Mouse (Mus musculus) midbrain, embryonic 11.5 days (tissue): Measurements from ENCODE around the gene Sema4c. TPM values are rescaled to one million over a fixed set of nuclear protein-coding genes. Genes with fewer than 3 reads are reported as not detected.

Experiments
- ATAC-seq: fragments of 200-750 bp; cut with Nextera tagmentation; 2 replicates; pipeline ENCODE4 v1.8.0; 2017; ENCODE audit warnings: moderate TSS enrichment, moderate library complexity; ENCODE audit not compliant: low FRiP score
- DNase-seq: peaks from one replicate; pipeline ENCODE4 v3.0.0; 2015; ENCODE audit warnings: low spot score; ENCODE audit errors: missing footprints
- H3K27ac ChIP-seq: fragments of 300-500 bp; sonication (generic); 2 replicates; pipeline ENCODE4 v1.5.1; 2014; ENCODE audit warnings: low read depth, low read length
- H3K27me3 ChIP-seq: fragments of 300-500 bp; sonication (generic); 2 replicates; pipeline ENCODE4 v1.6.1; 2014; ENCODE audit warnings: mild to moderate bottlenecking, low read length, moderate library complexity, mixed read lengths; ENCODE audit not compliant: control insufficient read depth, insufficient read depth
- H3K36me3 ChIP-seq: fragments of 300-500 bp; sonication (generic); 2 replicates; pipeline ENCODE4 v1.6.1; 2014; ENCODE audit warnings: mild to moderate bottlenecking, low read length, moderate library complexity, mixed read lengths; ENCODE audit not compliant: control insufficient read depth, insufficient read depth
- H3K4me1 ChIP-seq: fragments of 300-500 bp; sonication (generic); 2 replicates; pipeline ENCODE4 v1.6.1; 2014; ENCODE audit warnings: low read length; ENCODE audit not compliant: control insufficient read depth, insufficient read depth
- H3K4me2 ChIP-seq: fragments of 300-500 bp; sonication (generic); 2 replicates; pipeline ENCODE4 v1.6.1; 2014; ENCODE audit warnings: mild to moderate bottlenecking, moderate library complexity
- H3K4me3 ChIP-seq: fragments of 300-500 bp; sonication (generic); 2 replicates; pipeline ENCODE4 v1.5.1; 2014; ENCODE audit warnings: low read depth, low read length
- H3K9ac ChIP-seq: fragments of 300-500 bp; sonication (generic); 2 replicates; pipeline ENCODE4 v1.6.1; 2014; ENCODE audit warnings: low read length
- H3K9me3 ChIP-seq: fragments of 300-500 bp; sonication (generic); 2 replicates; pipeline ENCODE4 v1.6.1; 2016; ENCODE audit warnings: low read length; ENCODE audit not compliant: control insufficient read depth
- WGBS: fragments of 180-500 bp; shearing (Covaris S2); extraction: QIAGEN DNeasy Blood & Tissue Kit; methylation state at CpG from one replicate; pipeline ENCODE4 v1.1.7; 2014; 5-methylcytosine and 5-hydroxymethylcytosine counted together
- polyA plus RNA-seq: library from polyadenylated mRNA; unstranded; fragments of >200 nt; fragmentation: Nextera tagmentation; extraction: Ambion mirVana; gene quantifications from 2 replicates; pipeline ENCODE4 v1.2.1, GENCODE M21; 2014

Sema4c gene
- polyA plus RNA-seq, 1 experiment from 2014 or later: 3.1 TPM

- H3K27ac ChIP-seq: no peak overlapping the region
- no peak overlapping the region for H3K9ac ChIP-seq
- H3K9me3 ChIP-seq: no peaks in the 10 kb centered on the region
- 66% methylated on average over 2 of the region's 2 CpGs for WGBS
- peaks cover 3% of the 10 kb centered on the region; the same call in 1 of the 2 replicates for H3K4me1 ChIP-seq
- H3K36me3 ChIP-seq: no peaks in the 10 kb centered on the region
- no peaks in the 10 kb centered on the region for H3K27me3 ChIP-seq
- no peak overlapping the region for H3K4me2 ChIP-seq
- H3K4me3 ChIP-seq: no peak overlapping the region
- DNase-seq (no peak), ATAC-seq (no peak)
These were observed 14.1 kb upstream of the Sema4c start for GRCm38 (mm10) chr1:36572140-36572700.

GRCm38 (mm10) chr1:36571627-36572026 is 13.5 kb upstream of the Sema4c start:
- DNase-seq (no peak), ATAC-seq (no peak)
- peaks cover 4% of the 10 kb centered on the region; the same call in 1 of the 2 replicates for H3K4me1 ChIP-seq
- no peak overlapping the region for H3K9ac ChIP-seq
- no peaks in the 10 kb centered on the region for H3K27me3 ChIP-seq
- 57% methylated on average over 6 of the region's 6 CpGs for WGBS
- no peak overlapping the region for H3K27ac ChIP-seq
- H3K4me3 ChIP-seq: no peak overlapping the region
- no peaks in the 10 kb centered on the region for H3K9me3 ChIP-seq
- no peaks in the 10 kb centered on the region for H3K36me3 ChIP-seq
- no peak overlapping the region for H3K4me2 ChIP-seq

- Histone ChIP-seq H3K4me1 (peaks cover 7% of the 10 kb centered on the region; the same call in 1 of the 2 replicates), H3K4me2 (no peak overlapping the region), H3K9ac (no peak overlapping the region), H3K4me3 (no peak overlapping the region), H3K9me3 (no peaks in the 10 kb centered on the region), H3K27me3 (no peaks in the 10 kb centered on the region), H3K27ac (no peak overlapping the region), H3K36me3 (no peaks in the 10 kb centered on the region)
- no peak for DNase-seq
- no peak for ATAC-seq
- WGBS: 91% methylated on average over 5 of the region's 5 CpGs
These were observed 12.2 kb upstream of the Sema4c start for GRCm38 (mm10) chr1:36570320-36570719.

GRCm38 (mm10) chr1:36569694-36570276 is 11.6 kb upstream of the Sema4c start:
- Histone ChIP-seq H3K27ac (no peak overlapping the region), H3K4me2 (no peak overlapping the region), H3K4me3 (no peak overlapping the region), H3K36me3 (no peaks in the 10 kb centered on the region), H3K27me3 (no peaks in the 10 kb centered on the region), H3K9ac (no peak overlapping the region), H3K4me1 (peaks cover 7% of the 10 kb centered on the region; the same call in 1 of the 2 replicates), H3K9me3 (no peaks in the 10 kb centered on the region)
- DNase-seq (no peak), ATAC-seq (no peak)
- 62% methylated on average over 7 of the region's 7 CpGs for WGBS

- ATAC-seq: no peak
- Histone ChIP-seq H3K27me3 (no peaks in the 10 kb centered on the region), H3K9ac (no peak overlapping the region), H3K36me3 (no peaks in the 10 kb centered on the region), H3K27ac (no peak overlapping the region), H3K4me2 (no peak overlapping the region), H3K9me3 (no peaks in the 10 kb centered on the region), H3K4me3 (no peak overlapping the region), H3K4me1 (peaks cover 7% of the 10 kb centered on the region; the same call in 1 of the 2 replicates)
- 74% methylated on average over 4 of the region's 4 CpGs for WGBS
- no peak for DNase-seq
These were observed 10.6 kb upstream of the Sema4c start for GRCm38 (mm10) chr1:36568776-36569175.

- ATAC-seq (no peak), DNase-seq (no peak)
- no peaks in the 10 kb centered on the region for H3K9me3 ChIP-seq
- no peak overlapping the region for H3K4me2 ChIP-seq
- no peak overlapping the region for H3K9ac ChIP-seq
- H3K36me3 ChIP-seq: no peaks in the 10 kb centered on the region
- H3K4me3 ChIP-seq: no peak overlapping the region
- H3K27ac ChIP-seq: no peak overlapping the region
- peaks cover 7% of the 10 kb centered on the region; the same call in 1 of the 2 replicates for H3K4me1 ChIP-seq
- no peaks in the 10 kb centered on the region for H3K27me3 ChIP-seq
- 40% methylated on average over 21 of the region's 21 CpGs for WGBS
These were observed 9.9 kb upstream of the Sema4c start for GRCm38 (mm10) chr1:36567818-36568603.

GRCm38 (mm10) chr1:36566425-36566824 is 8.3 kb upstream of the Sema4c start:
- no peak overlapping the region for H3K9ac ChIP-seq
- no peaks in the 10 kb centered on the region for H3K9me3 ChIP-seq
- ATAC-seq (no peak), DNase-seq (no peak)
- H3K4me2 ChIP-seq: no peak overlapping the region
- H3K36me3 ChIP-seq: no peaks in the 10 kb centered on the region
- WGBS: 2% methylated on average over 2 of the region's 2 CpGs
- peaks cover 7% of the 10 kb centered on the region; the same call in 1 of the 2 replicates for H3K4me1 ChIP-seq
- H3K27me3 ChIP-seq: no peaks in the 10 kb centered on the region
- H3K4me3 ChIP-seq: no peak overlapping the region
- no peak overlapping the region for H3K27ac ChIP-seq

- Histone ChIP-seq H3K36me3 (no peaks in the 10 kb centered on the region), H3K27me3 (no peaks in the 10 kb centered on the region), H3K4me2 (no peak overlapping the region), H3K9me3 (no peaks in the 10 kb centered on the region), H3K9ac (no peak overlapping the region), H3K4me3 (no peak overlapping the region), H3K4me1 (peaks cover 11% of the 10 kb centered on the region), H3K27ac (no peak overlapping the region)
- 82% methylated on average over 6 of the region's 6 CpGs for WGBS
- no peak for ATAC-seq
- no peak for DNase-seq
These were observed 6.0 kb upstream of the Sema4c start for GRCm38 (mm10) chr1:36564101-36564500.

- Histone ChIP-seq H3K9ac (no peak overlapping the region), H3K4me2 (no peak overlapping the region), H3K36me3 (no peaks in the 10 kb centered on the region), H3K4me3 (no peak overlapping the region), H3K9me3 (no peaks in the 10 kb centered on the region), H3K27ac (no peak overlapping the region), H3K27me3 (no peaks in the 10 kb centered on the region), H3K4me1 (peaks cover 16% of the 10 kb centered on the region)
- DNase-seq (no peak), ATAC-seq (no peak)
- WGBS: 61% methylated on average over 4 of the region's 4 CpGs
These were observed 5.5 kb upstream of the Sema4c start for GRCm38 (mm10) chr1:36563632-36564031.
